Mouse (Mus musculus) heart, adult 2 months (tissue): ENCODE measurements around the gene Rassf2.

Experiments
- CTCF ChIP-seq: fragments of 200-600 bp; IDR thresholded peaks from 2 replicates; pipeline ENCODE4 v1.8.1; 2022; ENCODE audit warnings: antibody characterized with exemption, mild to moderate bottlenecking, moderate library complexity
- EP300 ChIP-seq: fragments of 200-500 bp; IDR thresholded peaks from 2 replicates; pipeline ENCODE4 v1.6.1; 2011; ENCODE audit warnings: low read depth, low read length, control low read depth; ENCODE audit not compliant: insufficient read depth

GRCm38 (mm10) chr2:131955264-131955663 is 74.8 kb downstream of the Rassf2 start:
- no peak for TF ChIP-seq CTCF
- TF ChIP-seq EP300 = no peak
